Mouse (Mus musculus): ENCODE results near the gene Arrb2. TPM values are rescaled to one million over a fixed set of nuclear protein-coding genes. Genes with fewer than 3 reads are reported as not detected.

Gene Arrb2
- polyA plus RNA-seq, 1 experiment from 2014 or later = 19.0 TPM

Small RNAs within 50 kb of the gene (microRNA-seq; reads per million reads assigned to microRNA genes)
- gene Mir7115 (ENCODE audit: borderline number of aligned reads) = not detected

Other genes starting within 250 kb of the Arrb2 start
- 2.9 and 3.0 TPM in 2 replicates for gene Slc16a11, start 219.9 kb upstream of the Arrb2 start, polyA plus RNA-seq (2014; fragmentation: Nextera tagmentation; extraction: Ambion mirVana)
- 4.2 and 5.8 TPM in 2 replicates for gene Slc16a13, start 211.6 kb upstream of the Arrb2 start, polyA plus RNA-seq (2014; fragmentation: Nextera tagmentation; extraction: Ambion mirVana)
- gene Bcl6b, start 202.8 kb upstream of the Arrb2 start, polyA plus RNA-seq (2014; fragmentation: Nextera tagmentation; extraction: Ambion mirVana) = 11.6 and 13.0 TPM in 2 replicates
- 149 and 172 TPM in 2 replicates for gene 0610010K14Rik, start 194.7 kb upstream of the Arrb2 start, polyA plus RNA-seq (2014; fragmentation: Nextera tagmentation; extraction: Ambion mirVana)
- gene Gm21988, start 192.8 kb upstream of the Arrb2 start, polyA plus RNA-seq (2014; fragmentation: Nextera tagmentation; extraction: Ambion mirVana) = 9.9 and 12.2 TPM in 2 replicates
- 182 and 204 TPM in 2 replicates for gene Rnasek, start 192.8 kb upstream of the Arrb2 start, polyA plus RNA-seq (2014; fragmentation: Nextera tagmentation; extraction: Ambion mirVana)
- 5.8 and 6.4 TPM in 2 replicates for gene Alox12, start 177.3 kb upstream of the Arrb2 start, polyA plus RNA-seq (2014; fragmentation: Nextera tagmentation; extraction: Ambion mirVana)
- 1.9 and 2.1 TPM in 2 replicates for gene Alox12e, start 110.0 kb upstream of the Arrb2 start, polyA plus RNA-seq (2014; fragmentation: Nextera tagmentation; extraction: Ambion mirVana)
- 1.1 and 2.2 TPM in 2 replicates for gene Alox15, start 80.6 kb upstream of the Arrb2 start, polyA plus RNA-seq (2014; fragmentation: Nextera tagmentation; extraction: Ambion mirVana)
- 29.8 and 36.2 TPM in 2 replicates for gene Pelp1, start 22.6 kb upstream of the Arrb2 start, polyA plus RNA-seq (2014; fragmentation: Nextera tagmentation; extraction: Ambion mirVana)
- gene Med11, start 19.3 kb downstream of the Arrb2 start, polyA plus RNA-seq (2014; fragmentation: Nextera tagmentation; extraction: Ambion mirVana) = 37.0 and 40.6 TPM in 2 replicates
- 0.31 and 0.85 TPM in 2 replicates for gene Zmynd15, start 26.8 kb downstream of the Arrb2 start, polyA plus RNA-seq (2014; fragmentation: Nextera tagmentation; extraction: Ambion mirVana)
- 5.7 and 6.0 TPM in 2 replicates for gene Cxcl16, start 27.3 kb downstream of the Arrb2 start, polyA plus RNA-seq (2014; fragmentation: Nextera tagmentation; extraction: Ambion mirVana)
- 0.52 TPM in 1 of 2 replicates, not detected in the other for gene Tm4sf5, start 72.6 kb downstream of the Arrb2 start, polyA plus RNA-seq (2014; fragmentation: Nextera tagmentation; extraction: Ambion mirVana)
- 0.54 and 0.98 TPM in 2 replicates for gene Vmo1, start 82.0 kb downstream of the Arrb2 start, polyA plus RNA-seq (2014; fragmentation: Nextera tagmentation; extraction: Ambion mirVana)
- 0.53 and 0.84 TPM in 2 replicates for gene Gltpd2, start 86.6 kb downstream of the Arrb2 start, polyA plus RNA-seq (2014; fragmentation: Nextera tagmentation; extraction: Ambion mirVana)
- 706 and 727 TPM in 2 replicates for gene Psmb6, start 92.7 kb downstream of the Arrb2 start, polyA plus RNA-seq (2014; fragmentation: Nextera tagmentation; extraction: Ambion mirVana)
- 1.1 and 2.7 TPM in 2 replicates for gene Gm40193, start 100.3 kb downstream of the Arrb2 start, polyA plus RNA-seq (2014; fragmentation: Nextera tagmentation; extraction: Ambion mirVana)
- 9.2 and 9.5 TPM in 2 replicates for gene Pld2, start 107.4 kb downstream of the Arrb2 start, polyA plus RNA-seq (2014; fragmentation: Nextera tagmentation; extraction: Ambion mirVana)
- gene Mink1, start 130.2 kb downstream of the Arrb2 start, polyA plus RNA-seq (2014; fragmentation: Nextera tagmentation; extraction: Ambion mirVana) = 17.2 and 18.3 TPM in 2 replicates
- not detected in 2 replicates for gene 4930544D05Rik, start 183.2 kb downstream of the Arrb2 start, polyA plus RNA-seq (2014; fragmentation: Nextera tagmentation; extraction: Ambion mirVana)
- gene Chrne, start 186.6 kb downstream of the Arrb2 start, polyA plus RNA-seq (2014; fragmentation: Nextera tagmentation; extraction: Ambion mirVana) = 0.51 and 0.58 TPM in 2 replicates
- 0.38 and 0.60 TPM in 2 replicates for gene Gp1ba, start 206.5 kb downstream of the Arrb2 start, polyA plus RNA-seq (2014; fragmentation: Nextera tagmentation; extraction: Ambion mirVana)
- 100 and 105 TPM in 2 replicates for gene Rnf167, start 214.6 kb downstream of the Arrb2 start, polyA plus RNA-seq (2014; fragmentation: Nextera tagmentation; extraction: Ambion mirVana)
- gene Slc25a11, start 214.8 kb downstream of the Arrb2 start, polyA plus RNA-seq (2014; fragmentation: Nextera tagmentation; extraction: Ambion mirVana) = 147 and 165 TPM in 2 replicates
- 1,605 and 1,712 TPM in 2 replicates for gene Pfn1, start 222.0 kb downstream of the Arrb2 start, polyA plus RNA-seq (2014; fragmentation: Nextera tagmentation; extraction: Ambion mirVana)
- 165 and 289 TPM in 2 replicates for gene Eno3, start 224.6 kb downstream of the Arrb2 start, polyA plus RNA-seq (2014; fragmentation: Nextera tagmentation; extraction: Ambion mirVana)
- 88.9 and 97.1 TPM in 2 replicates for gene Spag7, start 236.8 kb downstream of the Arrb2 start, polyA plus RNA-seq (2014; fragmentation: Nextera tagmentation; extraction: Ambion mirVana)

All from embryonic facial prominence, embryonic 14.5 days (tissue).